Mouse (Mus musculus) liver, embryonic 13.5 days (tissue): ENCODE results near the gene Gm20773. TPM values are rescaled to one million over a fixed set of nuclear protein-coding genes. Genes with fewer than 3 reads are reported as not detected.
"Not testable (repeated sequence)": the region's sequence is repeated elsewhere in the genome, so short reads cannot be mapped to it uniquely, and the experiment has no call there.

Experiments
- ATAC-seq: fragments of 200-750 bp; cut with Nextera tagmentation; 2 replicates; pipeline ENCODE4 v1.8.0; 2017; ENCODE audit warnings: low read depth, mild to moderate bottlenecking, moderate number of reproducible peaks, moderate library complexity
- DNase-seq: peaks from one replicate; pipeline ENCODE4 v3.0.0; 2022
- H3K27ac ChIP-seq: fragments of 300-500 bp; sonication (generic); 2 replicates; pipeline ENCODE4 v1.5.1; 2015; ENCODE audit warnings: moderate library complexity, mild to moderate bottlenecking, inconsistent platforms
- H3K27me3 ChIP-seq: fragments of 300-500 bp; sonication (generic); 2 replicates; pipeline ENCODE4 v1.6.1; 2015; ENCODE audit warnings: mild to moderate bottlenecking, inconsistent platforms
- H3K36me3 ChIP-seq: fragments of 300-500 bp; sonication (generic); 2 replicates; pipeline ENCODE4 v1.6.1; 2015; ENCODE audit warnings: mild to moderate bottlenecking, inconsistent platforms
- H3K4me1 ChIP-seq: fragments of 300-500 bp; sonication (generic); replicated peaks from 2 replicates; pipeline ENCODE4 v1.6.1; 2015; ENCODE audit warnings: inconsistent platforms
- H3K4me2 ChIP-seq: fragments of 300-500 bp; sonication (generic); 2 replicates; pipeline ENCODE4 v1.6.1; 2015; ENCODE audit warnings: inconsistent platforms, mild to moderate bottlenecking, moderate library complexity
- H3K4me3 ChIP-seq: fragments of 300-500 bp; sonication (generic); replicated peaks from 2 replicates; pipeline ENCODE4 v1.5.1; 2015; ENCODE audit warnings: mild to moderate bottlenecking, inconsistent platforms
- H3K9ac ChIP-seq: fragments of 300-500 bp; sonication (generic); 2 replicates; pipeline ENCODE4 v1.6.1; 2015; ENCODE audit warnings: mild to moderate bottlenecking, inconsistent platforms
- H3K9me3 ChIP-seq: fragments of 300-500 bp; sonication (generic); replicated peaks from 2 replicates; pipeline ENCODE4 v1.6.1; 2016; ENCODE audit warnings: inconsistent platforms
- WGBS: fragments of 180-500 bp; shearing (Covaris S2); methylation state at CpG from one replicate; pipeline ENCODE4 v1.1.7; 2015; ENCODE audit not compliant: insufficient replicate concordance; 5-methylcytosine and 5-hydroxymethylcytosine counted together
- polyA plus RNA-seq: library from polyadenylated mRNA; unstranded; fragments of >200 nt; fragmentation: Nextera tagmentation; extraction: Ambion mirVana; gene quantifications from 2 replicates; pipeline ENCODE4 v1.2.1, GENCODE M21; 2015

The Gm20773 gene
- not detected in 2 replicates for polyA plus RNA-seq

DNA sequence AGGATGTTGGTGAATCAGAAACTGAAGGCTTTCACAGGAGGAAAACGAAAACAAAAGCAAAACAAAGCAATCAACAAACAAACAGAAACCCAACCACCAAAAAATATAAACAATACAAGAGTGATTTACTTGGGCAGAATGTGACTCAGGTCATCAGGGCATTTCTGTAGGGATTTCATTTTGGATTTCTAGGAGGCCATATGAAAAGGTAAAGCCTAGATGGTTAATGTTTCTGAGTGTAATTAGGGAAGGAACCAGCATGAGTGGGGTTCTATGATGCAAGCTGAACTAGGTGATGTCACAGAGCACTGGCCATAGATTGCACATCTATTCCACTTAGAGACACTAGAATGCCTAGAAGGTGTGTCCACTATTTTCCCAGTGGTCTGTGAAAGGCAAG, at the start of gene Gm20773:
Gm20773 (plus strand) TSS at position 301 of the 400 bp plus-strand sequence.
- DNase-seq, ATAC-seq: not testable (repeated sequence)
- no CpG with 5 or more reads among the region's 1 CpGs for WGBS

DNA sequence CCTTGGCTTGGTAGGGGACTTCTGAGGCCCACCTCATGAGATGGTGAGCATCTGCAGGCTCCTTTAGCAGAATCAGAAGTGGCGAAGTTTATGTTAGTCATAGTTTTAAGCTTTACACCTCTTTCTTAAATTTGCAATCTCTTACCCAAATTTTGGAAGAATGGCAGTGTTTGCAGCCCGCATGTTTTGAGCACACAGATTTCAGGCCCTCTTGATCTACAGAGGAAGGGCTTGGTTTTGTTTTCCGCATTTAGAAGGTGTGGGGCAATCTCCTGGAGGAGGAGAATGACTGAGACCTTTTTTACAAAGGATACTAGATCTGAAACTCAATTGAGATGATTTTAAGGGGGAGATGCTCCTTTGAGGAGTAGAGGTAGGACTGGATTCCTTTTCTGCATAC, 28.3 kb upstream of the Gm20773 start, which contains the start of gene Gm21866:
Gm21866 (minus strand) TSS at position 101 of the 400 bp plus-strand sequence.
- DNase-seq, ATAC-seq, H3K9ac ChIP-seq: not testable (repeated sequence)

More for the DNA sequence above, at the start of gene Gm20773:
- not testable (repeated sequence) for H3K27me3 ChIP-seq, H3K9me3 ChIP-seq, H3K27ac ChIP-seq, H3K9ac ChIP-seq, H3K36me3 ChIP-seq, H3K4me1 ChIP-seq, H3K4me3 ChIP-seq, H3K4me2 ChIP-seq

More for the DNA sequence above, 28.3 kb upstream of the Gm20773 start, which contains the start of gene Gm21866:
- not testable (repeated sequence) for H3K4me1 ChIP-seq, H3K27me3 ChIP-seq, H3K9me3 ChIP-seq, H3K4me2 ChIP-seq, H3K36me3 ChIP-seq, H3K4me3 ChIP-seq, H3K27ac ChIP-seq
- 60% methylated on average over 1 of the region's 3 CpGs for WGBS

Other genes with a start within 250 kb of the Gm20773 start
- not detected in 2 replicates for gene Gm21440, start 241.6 kb upstream of the Gm20773 start, polyA plus RNA-seq
- not detected in 2 replicates for gene Gm21454, start 241.6 kb upstream of the Gm20773 start, polyA plus RNA-seq
- gene Gm21725, start 145.0 kb upstream of the Gm20773 start, polyA plus RNA-seq, result not detected in 2 replicates
- not detected in 2 replicates for gene Gm21866, start 28.4 kb upstream of the Gm20773 start, polyA plus RNA-seq